Mouse (Mus musculus) liver, adult 2 months (tissue): ENCODE data around the gene Map7d1. TPM values are rescaled to one million over a fixed set of nuclear protein-coding genes. Genes with fewer than 3 reads are reported as not detected.

ENCODE experiments used
- DNase-seq: peaks from one replicate; pipeline ENCODE4 v3.0.0-alpha.2; 2011; ENCODE audit warnings: low read depth, low spot score; ENCODE audit errors: extremely low read depth
- H3K27ac ChIP-seq: fragments of 200-500 bp; replicated peaks from 2 replicates; pipeline ENCODE4 v1.5.1; 2012; ENCODE audit warnings: low read depth, mild to moderate bottlenecking, control low read depth, inconsistent platforms, low read length; ENCODE audit not compliant: insufficient read depth
- H3K27me3 ChIP-seq: fragments of 200-500 bp; 2 replicates; pipeline ENCODE4 v1.6.1; 2012; ENCODE audit warnings: mild to moderate bottlenecking, moderate library complexity, low read length, inconsistent platforms; ENCODE audit not compliant: control insufficient read depth, insufficient read depth
- H3K36me3 ChIP-seq: fragments of 200-500 bp; 2 replicates; pipeline ENCODE4 v1.6.1; 2012; ENCODE audit warnings: low read length, inconsistent platforms; ENCODE audit not compliant: control insufficient read depth, insufficient read depth
- H3K4me1 ChIP-seq: fragments of 200-500 bp; 2 replicates; pipeline ENCODE4 v1.6.1; 2011; ENCODE audit warnings: low read length; ENCODE audit not compliant: control insufficient read depth, insufficient read depth
- H3K4me3 ChIP-seq: fragments of 200-500 bp; 2 replicates; pipeline ENCODE4 v1.5.1; 2011; ENCODE audit warnings: low read depth, mild to moderate bottlenecking, control low read depth, low read length, moderate library complexity; ENCODE audit not compliant: insufficient read depth
- H3K79me2 ChIP-seq: fragments of 200-500 bp; 2 replicates; pipeline ENCODE4 v1.6.1; 2012; ENCODE audit warnings: inconsistent platforms, mild to moderate bottlenecking, low read length, moderate library complexity; ENCODE audit not compliant: control insufficient read depth, insufficient read depth
- H3K9ac ChIP-seq: fragments of 200-500 bp; 2 replicates; pipeline ENCODE4 v1.6.1; 2012; ENCODE audit warnings: low read depth, mild to moderate bottlenecking, control low read depth, inconsistent platforms, low read length
- CTCF ChIP-seq: fragments of 200-500 bp; IDR thresholded peaks from 2 replicates; pipeline ENCODE4 v1.5.1; 2011; ENCODE audit warnings: low read depth, low read length, control low read depth
- POLR2A ChIP-seq: fragments of 200-500 bp; IDR thresholded peaks from 2 replicates; pipeline ENCODE4 v1.6.1; 2011; ENCODE audit warnings: low read length, control low read depth; ENCODE audit not compliant: insufficient read depth; ENCODE audit errors: extremely low read depth
- WGBS: fragments of 180-500 bp; shearing (Covaris S2); methylation state at CpG from one replicate; pipeline ENCODE4 v1.1.7; 2018; 5-methylcytosine and 5-hydroxymethylcytosine counted together
- polyA plus RNA-seq: library from polyadenylated mRNA; depleted of rRNA; stranded (reverse); fragments of >200 nt; gene quantifications from 2 replicates; pipeline ENCODE4 v1.2.3, GENCODE M21; 2012
- total RNA-seq: library from RNA; depleted of rRNA; stranded (reverse); fragments of >200 nt; gene quantifications from 2 replicates; pipeline ENCODE4 v1.2.3, GENCODE M21; 2014

Map7d1 gene
- total and polyA plus RNA-seq, 2 experiments, result 8.2 to 19.1 TPM

GRCm38 (mm10) chr4:126242510-126242909 lies 13.6 kb downstream of the Map7d1 start:
- Histone ChIP-seq H3K4me3 (no peak overlapping the region), H3K27ac (no peak overlapping the region), H3K9ac (no peak overlapping the region), H3K79me2 (peaks cover 14% of the 10 kb centered on the region), H3K36me3 (peaks cover 8% of the 10 kb centered on the region), H3K4me1 (no peaks in the 10 kb centered on the region), H3K27me3 (no peaks in the 10 kb centered on the region)
- 92% methylated on average over 6 of the region's 6 CpGs for WGBS
- DNase-seq, result no peak
- TF ChIP-seq CTCF (no peak), POLR2A (no peak)

GRCm38 (mm10) chr4:126241956-126242355 lies 14.2 kb downstream of the Map7d1 start:
- H3K4me1 ChIP-seq, result no peaks in the 10 kb centered on the region
- 67% methylated on average over 9 of the region's 9 CpGs for WGBS
- peaks cover 8% of the 10 kb centered on the region for H3K36me3 ChIP-seq
- no peak overlapping the region for H3K27ac ChIP-seq
- no peak overlapping the region for H3K9ac ChIP-seq
- H3K27me3 ChIP-seq, result no peaks in the 10 kb centered on the region
- peaks cover 13% of the 10 kb centered on the region for H3K79me2 ChIP-seq
- no peak for DNase-seq
- no peak overlapping the region for H3K4me3 ChIP-seq
- TF ChIP-seq POLR2A (no peak), CTCF (no peak)

GRCm38 (mm10) chr4:126239862-126240475 lies 16.2 kb downstream of the Map7d1 start:
- Histone ChIP-seq H3K27me3 (no peaks in the 10 kb centered on the region), H3K36me3 (peaks cover 18% of the 10 kb centered on the region)
- 91% methylated on average over 13 of the region's 13 CpGs for WGBS

GRCm38 (mm10) chr4:126237721-126238242 lies 18.4 kb downstream of the Map7d1 start:
- 71% methylated on average over 5 of the region's 5 CpGs for WGBS
- Histone ChIP-seq H3K36me3 (peaks cover 32% of the 10 kb centered on the region), H3K79me2 (no peaks in the 10 kb centered on the region), H3K4me1 (no peaks in the 10 kb centered on the region), H3K4me3 (no peak overlapping the region), H3K9ac (no peak overlapping the region), H3K27ac (no peak overlapping the region), H3K27me3 (no peaks in the 10 kb centered on the region)
- TF ChIP-seq CTCF, result no peak
- no peak for TF ChIP-seq POLR2A
- DNase-seq, result no peak

More at GRCm38 (mm10) chr4:126239862-126240475, 16.2 kb downstream of the Map7d1 start:
- H3K4me3 ChIP-seq, result no peak overlapping the region
- no peak for DNase-seq
- H3K4me1 ChIP-seq, result no peaks in the 10 kb centered on the region
- H3K27ac ChIP-seq, result no peak overlapping the region
- TF ChIP-seq CTCF (no peak), POLR2A (no peak)
- H3K9ac ChIP-seq, result no peak overlapping the region
- H3K79me2 ChIP-seq, result no peaks in the 10 kb centered on the region; the same call in 1 of the 2 replicates

GRCm38 (mm10) chr4:126236467-126237280 lies 19.5 kb downstream of the Map7d1 start:
- DNase-seq, result no peak
- Histone ChIP-seq H3K27ac (no peak overlapping the region), H3K4me3 (no peak overlapping the region), H3K36me3 (peaks cover 40% of the 10 kb centered on the region), H3K9ac (no peak overlapping the region), H3K79me2 (no peaks in the 10 kb centered on the region), H3K4me1 (no peaks in the 10 kb centered on the region), H3K27me3 (no peaks in the 10 kb centered on the region)
- TF ChIP-seq POLR2A, result no peak
- TF ChIP-seq CTCF, result no peak
- WGBS, result 84% methylated on average over 63 of the region's 63 CpGs
